Mouse (Mus musculus): ENCODE measurements around the gene Snrnp25.

DNA sequence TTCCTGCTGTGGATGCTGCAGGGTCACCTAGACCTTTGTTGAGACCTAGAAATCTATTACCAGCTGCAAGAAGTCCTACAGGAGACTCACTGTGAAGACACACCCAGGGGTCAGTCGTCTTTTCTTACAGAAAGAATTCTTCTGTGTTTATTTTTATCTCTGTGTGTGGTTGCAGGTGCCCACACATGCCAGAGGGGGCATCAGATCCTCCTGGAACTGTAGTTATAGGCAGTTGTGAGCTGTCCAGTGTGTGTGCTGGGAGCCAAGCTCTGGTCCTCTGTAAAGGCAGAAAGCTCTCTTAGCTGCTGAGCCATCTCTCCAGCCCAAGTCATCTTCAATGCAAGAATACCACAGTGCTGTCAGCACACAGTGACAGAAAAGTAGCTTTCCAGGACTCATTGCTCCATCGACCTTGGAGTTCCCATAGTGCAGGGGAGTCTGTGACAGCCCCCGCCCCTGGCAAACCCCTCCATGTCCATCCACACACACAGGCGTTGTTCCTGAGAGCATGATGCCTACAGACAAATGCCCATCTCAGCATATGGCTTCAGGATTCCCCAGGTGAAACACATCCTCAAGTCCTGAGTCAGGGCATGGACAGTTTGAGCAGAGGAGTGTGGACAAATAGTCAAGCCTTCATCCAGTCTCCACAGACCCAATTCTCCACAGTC, 18.2 kb downstream of the Snrnp25 start:
- TF ChIP-seq CTCF (IDR thresholded peaks at IDR 0.05; ENCODE audit: insufficient read depth, low read depth, low read length) (no peak), POLR2A (IDR thresholded peaks at IDR 0.05; ENCODE audit: insufficient read depth, low read depth, low read length) (no peak)
